Mouse (Mus musculus): ENCODE data around the gene Mtcp1. TPM values are rescaled to one million over a fixed set of nuclear protein-coding genes. Genes with fewer than 3 reads are reported as not detected.

Mtcp1 gene
- polyA plus RNA-seq, 1 experiment: 0.10 TPM

GRCm38 (mm10) chrX:75376815-75377214, 39.6 kb downstream of the Mtcp1 start:
- Histone ChIP-seq H3K4me1 (peaks cover 5% of the 10 kb centered on the region; the same call in 1 of the 2 replicates), H3K27me3 (replicated peaks) (no peaks in the 10 kb centered on the region), H3K36me3 (replicated peaks; ENCODE audit: low read length) (no peaks in the 10 kb centered on the region), H3K4me3 (replicated peaks) (no peak overlapping the region), H3K9me3 (no peaks in the 10 kb centered on the region)
- TF ChIP-seq GATA1 (IDR thresholded peaks at IDR 0.05; ENCODE audit: borderline replicate concordance, low read length) (no peak), FLI1 (IDR thresholded peaks at IDR 0.05; ENCODE audit: low read length) (no peak)

DNA sequence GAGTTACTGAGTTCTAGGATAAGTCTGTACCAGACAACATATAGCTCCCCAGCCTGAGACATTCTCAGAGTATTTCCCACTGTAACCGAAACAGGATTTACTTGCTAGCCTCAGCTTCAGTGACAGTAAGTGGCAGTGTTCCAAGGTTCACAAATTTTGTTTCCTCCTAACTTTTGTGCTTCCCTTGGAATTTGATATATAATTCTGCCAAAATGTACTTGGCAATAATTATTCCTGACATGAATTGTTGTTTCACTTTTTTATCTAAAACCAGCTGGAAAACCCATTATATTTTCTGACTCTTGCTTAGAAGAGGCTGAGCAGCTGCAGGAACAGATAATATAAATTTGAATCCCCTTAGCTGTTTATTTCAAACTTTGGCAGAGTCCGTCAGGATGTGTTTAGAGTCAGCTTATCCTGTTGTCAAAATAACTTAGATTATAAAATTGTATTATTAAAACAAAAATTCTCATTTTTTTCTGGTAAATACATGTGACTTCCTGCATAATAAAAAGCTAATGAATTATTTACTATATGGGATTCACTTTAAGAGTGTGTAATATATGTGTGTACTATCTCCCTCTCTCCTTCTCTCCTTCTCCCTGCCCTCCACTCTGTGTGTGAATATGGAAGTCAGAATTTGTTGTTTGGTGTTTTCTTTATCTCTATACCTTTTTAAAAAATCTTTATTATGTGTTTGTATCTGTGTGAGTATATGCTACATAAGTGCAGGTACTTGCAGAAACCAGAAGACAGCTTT, 43.5 kb downstream of the Mtcp1 start:
- Histone ChIP-seq H3K9me3 (no peaks in the 10 kb centered on the region), H3K4me1 (peaks cover 5% of the 10 kb centered on the region; the same call in 1 of the 2 replicates), H3K4me3 (replicated peaks) (no peak overlapping the region), H3K27me3 (replicated peaks) (peaks cover 2% of the 10 kb centered on the region), H3K36me3 (replicated peaks; ENCODE audit: low read length) (no peaks in the 10 kb centered on the region)
- TF ChIP-seq FLI1 (IDR thresholded peaks at IDR 0.05; ENCODE audit: low read length) (no peak), GATA1 (IDR thresholded peaks at IDR 0.05; ENCODE audit: borderline replicate concordance, low read length) (no peak)

GRCm38 (mm10) chrX:75370197-75370596, 46.2 kb downstream of the Mtcp1 start:
- no peaks in the 10 kb centered on the region for H3K36me3 ChIP-seq (replicated peaks; ENCODE audit: low read length)
- no peak overlapping the region for H3K4me3 ChIP-seq (replicated peaks)
- H3K4me1 ChIP-seq: no peaks in the 10 kb centered on the region; the same call in 1 of the 2 replicates
- H3K9me3 ChIP-seq: no peaks in the 10 kb centered on the region
- peaks cover 2% of the 10 kb centered on the region for H3K27me3 ChIP-seq (replicated peaks)
- no peak for TF ChIP-seq GATA1 (IDR thresholded peaks at IDR 0.05; ENCODE audit: borderline replicate concordance, low read length)

Other genes starting within 250 kb of the Mtcp1 start
- 2.2 TPM in 1 of 2 replicates, not detected in the other for gene Fundc2, start 34.2 kb downstream of the Mtcp1 start, polyA plus RNA-seq (2012; ENCODE audit: insufficient read depth, low replicate concordance)
- gene F8, start 34.0 kb downstream of the Mtcp1 start, polyA plus RNA-seq (2012; ENCODE audit: insufficient read depth, low replicate concordance): not detected in 2 replicates
- 4.2 and 7.9 TPM in 2 replicates for gene Cmc4, start within 50 bp of the Mtcp1 start, polyA plus RNA-seq (2012; ENCODE audit: insufficient read depth, low replicate concordance)
- gene Brcc3, start within 50 bp of the Mtcp1 start, polyA plus RNA-seq (2012; ENCODE audit: insufficient read depth, low replicate concordance): 2.5 and 9.9 TPM in 2 replicates
- gene Vbp1, start 97.7 kb upstream of the Mtcp1 start, polyA plus RNA-seq (2012; ENCODE audit: insufficient read depth, low replicate concordance): 2.0 TPM in 1 of 2 replicates, not detected in the other
- not detected in 2 replicates for gene Rab39b, start 161.6 kb upstream of the Mtcp1 start, polyA plus RNA-seq (2012; ENCODE audit: insufficient read depth, low replicate concordance)